ENCODE assay signal across 11 mouse cellular contexts in the genomic region with DNA sequence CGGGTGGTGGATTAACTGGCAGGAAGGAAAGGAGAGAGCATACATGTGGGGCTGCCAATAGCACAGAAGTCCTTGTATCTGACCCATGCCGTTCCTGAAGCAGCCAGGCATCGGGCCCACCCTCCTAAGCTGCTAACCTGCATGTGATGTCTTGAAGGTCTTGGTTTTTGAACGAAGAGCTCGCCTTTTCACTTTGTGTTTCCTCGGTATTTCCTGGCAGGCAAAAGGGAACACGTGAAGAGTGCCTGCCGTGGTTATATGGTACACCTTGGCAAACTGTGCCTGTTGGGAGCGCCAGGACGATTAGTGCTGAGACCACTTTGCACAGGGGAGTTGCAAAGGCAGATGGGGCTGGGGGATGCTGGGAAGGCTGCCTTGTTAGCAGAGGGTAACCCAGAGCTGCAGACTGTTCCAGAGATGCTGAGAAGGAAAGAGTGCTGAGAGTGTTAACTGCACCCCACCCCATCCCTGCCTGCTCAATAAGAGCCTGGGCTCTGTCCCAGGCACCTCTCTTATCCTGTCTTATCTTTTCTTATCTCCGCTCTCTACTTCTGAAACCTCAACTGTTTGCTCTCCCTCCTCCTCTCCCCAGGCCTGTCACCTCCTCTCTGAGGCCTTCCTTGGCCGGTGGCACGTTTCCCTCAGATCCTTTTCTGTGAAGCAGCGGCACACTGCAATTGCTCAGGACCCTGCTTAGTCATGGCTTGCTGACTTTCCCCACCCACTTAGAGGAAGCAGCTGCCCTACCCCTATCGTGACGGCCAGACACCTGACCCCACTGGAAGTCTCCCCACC. TPM values are rescaled to one million over a fixed set of nuclear protein-coding genes. Genes with fewer than 3 reads are reported as not detected.
DNase-seq lines count a peak whose midpoint lies in the region; ATAC-seq lines count a peak whose summit lies in the region.
"Had no signal": no experiment of that assay in that cellular context is flagged by ENCODE, and none has a peak within 500 bp of the region (broad histone marks: within the 10 kb centered on the region; RNA-seq: fewer than 3 reads in every experiment).

No protein-coding gene starts in this region.

- peak overlapping the region; percentile 54; the same call in 1 of the 2 replicates for H3K9ac ChIP-seq in heart, embryonic 13.5 days
- H3K9ac ChIP-seq: neural tube, embryonic 12.5 days had no signal

- 0 out of 2 replicates have a peak overlapping the region, but pooled peaks have one; percentile 11 for H3K4me3 ChIP-seq in heart, embryonic 13.5 days
- peak overlapping the region; percentile 89 for H3K4me3 ChIP-seq in megakaryocyte, embryonic 14.5 days (replicated peaks)
- H3K4me3 ChIP-seq: neural tube, embryonic 12.5 days had no signal

- H3K27ac ChIP-seq in heart, embryonic 13.5 days (replicated peaks), result peak overlapping the region; percentile 36
- H3K27ac ChIP-seq: neural tube, embryonic 12.5 days had no signal

- no peak for DNase-seq in heart, postnatal 14 days
- DNase-seq in CD4-positive helper T cell, adult 2 months (ENCODE audit: low read depth, low spot score), result peak; percentile 58
- DNase-seq in NIH3T3 (ENCODE audit: low read depth), result peak; percentile 50
- no peak for DNase-seq in frontal cortex, postnatal 25 days (ENCODE audit: low spot score in 2 of 2)
- no peak for DNase-seq in frontal cortex, adult 2 months (ENCODE audit: extremely low spot score in 1 of 2, low spot score in 1 of 2)
- DNase-seq in right cerebral cortex, postnatal 36 days (ENCODE audit: low spot score in 2 of 2), result no peak
- DNase-seq: cerebellum, adult 18-20 months; kidney, postnatal 25 days had no signal

- WGBS in heart, embryonic 13.5 days, result 16% methylated on average over 16 of the region's 16 CpGs

- no peaks in the 10 kb centered on the region for H3K9me3 ChIP-seq in heart, embryonic 13.5 days
- H3K9me3 ChIP-seq in megakaryocyte, embryonic 14.5 days, result no peaks in the 10 kb centered on the region
- H3K9me3 ChIP-seq: neural tube, embryonic 12.5 days had no signal

- peaks cover 60% of the 10 kb centered on the region for H3K4me1 ChIP-seq in heart, embryonic 13.5 days
- H3K4me1 ChIP-seq in megakaryocyte, embryonic 14.5 days, result peaks cover 90% of the 10 kb centered on the region

- intact Hi-C loops in heart, postnatal 14 days (cut with DNase I), result no loop called here

- peaks cover 12% of the 10 kb centered on the region; the same call in 1 of the 2 replicates for H3K27me3 ChIP-seq in heart, embryonic 13.5 days (replicated peaks)
- peaks cover 10% of the 10 kb centered on the region for H3K27me3 ChIP-seq in megakaryocyte, embryonic 14.5 days (replicated peaks)

- no peaks in the 10 kb centered on the region for H3K36me3 ChIP-seq in heart, embryonic 13.5 days
- no peaks in the 10 kb centered on the region for H3K36me3 ChIP-seq in megakaryocyte, embryonic 14.5 days (replicated peaks; ENCODE audit: low read length)
- H3K36me3 ChIP-seq: neural tube, embryonic 12.5 days had no signal

- no peak for ATAC-seq in heart, embryonic 13.5 days (ENCODE audit: extremely low read depth, insufficient number of reproducible peaks, low FRiP score, low TSS enrichment)

- H3K4me2 ChIP-seq in heart, embryonic 13.5 days, result peak overlapping the region; percentile 47
- H3K4me2 ChIP-seq: neural tube, embryonic 12.5 days had no signal

RNA-seq across cellular contexts. Expression of a gene that starts 13.0 kb away (rescaled TPM):
- 8.7 and 10.0 TPM in 2 replicates for polyA plus RNA-seq in heart, embryonic 13.5 days (2015; fragmentation: Nextera tagmentation; extraction: Ambion mirVana)
- total RNA-seq in heart, postnatal 14 days (2021), result 10 to 100 TPM; 16.7 to 17.0 TPM
- polyA plus RNA-seq in megakaryocyte, embryonic 14.5 days (2012; ENCODE audit: insufficient read depth, low replicate concordance), result 4.5 and 6.6 TPM in 2 replicates
- polyA plus RNA-seq in frontal cortex, adult 2 months (2012; rRNA removed), result 15.0 and 15.7 TPM in 2 replicates

Comparison
In these comparisons a context has a peak if more than half of its experiments do, and no peak if none do; other contexts are left out.
1. DNase-seq: peak in CD4-positive helper T cell, adult 2 months (single experiment) and NIH3T3 (single experiment); none in heart, postnatal 14 days (0 of 2), frontal cortex, postnatal 25 days (0 of 2), frontal cortex, adult 2 months (0 of 2) and right cerebral cortex, postnatal 36 days (0 of 2).